In genomic region chr10:41595550-41595949, GRCm38 (mm10) we compare ENCODE assay signal across 10 mouse cellular contexts.
DNase-seq lines count a peak whose midpoint lies in the region; ATAC-seq lines count a peak whose summit lies in the region.
"Had no signal": no experiment of that assay in that cellular context is flagged by ENCODE, and none has a peak within 500 bp of the region (broad histone marks: within the 10 kb centered on the region; RNA-seq: fewer than 3 reads in every experiment).

No protein-coding gene starts in this region.

- H3K27ac ChIP-seq in embryonic facial prominence, embryonic 12.5 days: peak overlapping the region; percentile 51; the same call in 1 of the 2 replicates
- no peak overlapping the region for H3K27ac ChIP-seq in embryonic facial prominence, embryonic 10.5 days (replicated peaks)
- peak overlapping the region; percentile 67 for H3K27ac ChIP-seq in limb, embryonic 15.5 days
- no peak overlapping the region for H3K27ac ChIP-seq in midbrain, embryonic 11.5 days (ENCODE audit: low read depth, low read length)

- H3K36me3 ChIP-seq in embryonic facial prominence, embryonic 12.5 days: no peaks in the 10 kb centered on the region
- H3K36me3 ChIP-seq in embryonic facial prominence, embryonic 10.5 days (replicated peaks): no peaks in the 10 kb centered on the region
- H3K36me3 ChIP-seq in limb, embryonic 15.5 days: no peaks in the 10 kb centered on the region
- H3K36me3 ChIP-seq in midbrain, embryonic 11.5 days (ENCODE audit: control insufficient read depth, insufficient read depth, low read length): no peaks in the 10 kb centered on the region

- H3K9me3 ChIP-seq in embryonic facial prominence, embryonic 12.5 days: no peaks in the 10 kb centered on the region
- H3K9me3 ChIP-seq in embryonic facial prominence, embryonic 10.5 days: no peaks in the 10 kb centered on the region
- H3K9me3 ChIP-seq in limb, embryonic 15.5 days: no peaks in the 10 kb centered on the region
- no peaks in the 10 kb centered on the region for H3K9me3 ChIP-seq in midbrain, embryonic 11.5 days (ENCODE audit: control insufficient read depth, low read length)

- no peak overlapping the region for H3K4me2 ChIP-seq in embryonic facial prominence, embryonic 12.5 days (replicated peaks)
- H3K4me2 ChIP-seq in limb, embryonic 15.5 days: no peak overlapping the region
- H3K4me2 ChIP-seq in midbrain, embryonic 11.5 days: no peak overlapping the region

- H3K4me3 ChIP-seq in embryonic facial prominence, embryonic 12.5 days: no peak overlapping the region
- H3K4me3 ChIP-seq in embryonic facial prominence, embryonic 10.5 days: no peak overlapping the region
- H3K4me3 ChIP-seq in limb, embryonic 15.5 days: no peak overlapping the region
- H3K4me3 ChIP-seq in midbrain, embryonic 11.5 days (ENCODE audit: low read depth, low read length): no peak overlapping the region

- no peaks in the 10 kb centered on the region for H3K27me3 ChIP-seq in embryonic facial prominence, embryonic 12.5 days
- no peaks in the 10 kb centered on the region for H3K27me3 ChIP-seq in embryonic facial prominence, embryonic 10.5 days (replicated peaks; ENCODE audit: low read depth, poor library complexity, severe bottlenecking)
- no peaks in the 10 kb centered on the region for H3K27me3 ChIP-seq in limb, embryonic 15.5 days
- H3K27me3 ChIP-seq in midbrain, embryonic 11.5 days (ENCODE audit: control insufficient read depth, insufficient read depth, low read length): no peaks in the 10 kb centered on the region

- 73% methylated on average over 3 of the region's 3 CpGs for WGBS in embryonic facial prominence, embryonic 12.5 days
- 78% methylated on average over 3 of the region's 3 CpGs for WGBS in embryonic facial prominence, embryonic 10.5 days
- 65% methylated on average over 3 of the region's 3 CpGs for WGBS in limb, embryonic 15.5 days
- WGBS in midbrain, embryonic 11.5 days: 82% methylated on average over 3 of the region's 3 CpGs

- DNase-seq in embryonic facial prominence, embryonic 10.5 days (ENCODE audit: low spot score): no peak
- DNase-seq in CD4-positive, CD25-positive, alpha-beta regulatory T cell, adult 2 months (ENCODE audit: low read depth, low spot score): peak; percentile 81
- DNase-seq in spleen, adult 12 weeks (ENCODE audit: low spot score): peak; percentile 31
- DNase-seq in yolk sac, embryonic 10.5 days (ENCODE audit: low spot score): no peak
- no peak for DNase-seq in MN1 (ENCODE audit: low spot score)
- no peak for DNase-seq in midbrain, embryonic 11.5 days (ENCODE audit: low spot score, missing footprints)
- DNase-seq: adrenal gland, postnatal 10 days; embryo, embryonic 11 days had no signal

- no peak overlapping the region for H3K9ac ChIP-seq in embryonic facial prominence, embryonic 12.5 days
- H3K9ac ChIP-seq in limb, embryonic 15.5 days: no peak overlapping the region
- H3K9ac ChIP-seq in midbrain, embryonic 11.5 days (ENCODE audit: low read length): no peak overlapping the region

- no peak for ATAC-seq in embryonic facial prominence, embryonic 12.5 days (ENCODE audit: insufficient number of reproducible peaks, insufficient read depth, low FRiP score, low TSS enrichment)
- no peak for ATAC-seq in limb, embryonic 15.5 days (ENCODE audit: insufficient number of reproducible peaks, low FRiP score, low TSS enrichment, low read depth)
- ATAC-seq in midbrain, embryonic 11.5 days (ENCODE audit: low FRiP score): no peak

- H3K4me1 ChIP-seq in embryonic facial prominence, embryonic 12.5 days: peaks cover 9% of the 10 kb centered on the region; the same call in 1 of the 2 replicates
- H3K4me1 ChIP-seq in embryonic facial prominence, embryonic 10.5 days: peaks cover 22% of the 10 kb centered on the region
- peaks cover 19% of the 10 kb centered on the region for H3K4me1 ChIP-seq in limb, embryonic 15.5 days
- no peaks in the 10 kb centered on the region for H3K4me1 ChIP-seq in midbrain, embryonic 11.5 days (ENCODE audit: control insufficient read depth, insufficient read depth, low read length)

Comparison
In these comparisons a context has a peak if more than half of its experiments do, and no peak if none do; other contexts are left out.
1. H3K27ac ChIP-seq: peak in embryonic facial prominence, embryonic 12.5 days (single experiment) and limb, embryonic 15.5 days (single experiment); none in embryonic facial prominence, embryonic 10.5 days (single experiment) and midbrain, embryonic 11.5 days (single experiment).
2. DNase-seq: peak in CD4-positive, CD25-positive, alpha-beta regulatory T cell, adult 2 months (single experiment) and spleen, adult 12 weeks (single experiment); none in embryonic facial prominence, embryonic 10.5 days (single experiment), yolk sac, embryonic 10.5 days (single experiment), MN1 (single experiment) and midbrain, embryonic 11.5 days (single experiment).